Comparison of ENCODE assay signal across 21 mouse cellular contexts in the genomic region with DNA sequence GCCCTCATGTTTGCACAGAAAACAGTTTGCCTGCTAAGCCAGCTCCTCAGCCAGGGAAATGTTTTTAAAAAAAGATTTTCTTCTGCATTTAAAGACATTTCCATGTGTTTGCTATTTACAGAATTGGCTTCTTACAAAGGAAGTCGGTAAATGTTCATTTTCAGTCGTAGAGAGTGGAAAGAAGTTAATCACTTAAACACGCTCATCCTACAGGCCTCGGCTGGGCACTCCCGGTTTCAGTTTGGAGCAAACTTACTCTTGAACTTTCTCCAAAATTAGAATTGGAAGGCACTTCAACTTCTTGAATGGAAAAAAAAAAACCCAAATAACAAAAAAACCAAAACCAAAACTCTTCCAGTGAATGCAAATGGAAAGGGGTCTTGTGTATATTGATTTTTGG.
"Had no signal": no experiment of that assay in that cellular context is flagged by ENCODE, and none has a peak within 500 bp of the region (broad histone marks: within the 10 kb centered on the region; RNA-seq: fewer than 3 reads in every experiment).

No protein-coding gene starts in this region.

- H3K27me3 ChIP-seq: kidney, embryonic 15.5 days; limb, embryonic 12.5 days; liver, embryonic 12.5 days; liver, embryonic 15.5 days; lung, embryonic 15.5 days; megakaryocyte, embryonic 14.5 days; midbrain, embryonic 13.5 days had no signal

- H3K27ac ChIP-seq: kidney, embryonic 15.5 days; limb, embryonic 12.5 days; liver, embryonic 12.5 days; liver, embryonic 15.5 days; lung, embryonic 15.5 days; midbrain, embryonic 10.5 days; midbrain, embryonic 13.5 days; stomach, postnatal 0 days had no signal

- ATAC-seq: liver, embryonic 12.5 days; midbrain, embryonic 13.5 days; midbrain, embryonic 16.5 days had no signal

- H3K4me2 ChIP-seq: kidney, embryonic 15.5 days; limb, embryonic 12.5 days; liver, embryonic 12.5 days; liver, embryonic 15.5 days; lung, embryonic 15.5 days; midbrain, embryonic 13.5 days had no signal

- H3K4me1 ChIP-seq: limb, embryonic 12.5 days; liver, embryonic 12.5 days; liver, embryonic 15.5 days; megakaryocyte, embryonic 14.5 days had no signal

- DNase-seq: kidney, adult 8-10 months; kidney, postnatal 10 days; kidney, postnatal 36 days; liver; lung, adult 18-20 months; lung, postnatal 10 days; lung, postnatal 36 days; thymus, adult 2 months; thymus, postnatal 14 days; thymus, postnatal 4 days had no signal

- H3K36me3 ChIP-seq: kidney, embryonic 15.5 days; limb, embryonic 12.5 days; liver, embryonic 12.5 days; liver, embryonic 15.5 days; lung, embryonic 15.5 days; midbrain, embryonic 10.5 days; midbrain, embryonic 13.5 days had no signal

- H3K9me3 ChIP-seq: liver, embryonic 15.5 days; lung, embryonic 15.5 days; midbrain, embryonic 10.5 days had no signal

- H3K9ac ChIP-seq: kidney, embryonic 15.5 days; limb, embryonic 12.5 days; liver, embryonic 12.5 days; liver, embryonic 15.5 days; lung, embryonic 15.5 days; midbrain, embryonic 13.5 days had no signal

- H3K4me3 ChIP-seq: kidney, embryonic 15.5 days; limb, embryonic 12.5 days; liver, embryonic 12.5 days; liver, embryonic 15.5 days; lung, embryonic 15.5 days; megakaryocyte, embryonic 14.5 days; midbrain, embryonic 10.5 days; midbrain, embryonic 13.5 days; myocyte had no signal
